11 mouse cellular contexts compared by ENCODE assay signal in the genomic region with DNA sequence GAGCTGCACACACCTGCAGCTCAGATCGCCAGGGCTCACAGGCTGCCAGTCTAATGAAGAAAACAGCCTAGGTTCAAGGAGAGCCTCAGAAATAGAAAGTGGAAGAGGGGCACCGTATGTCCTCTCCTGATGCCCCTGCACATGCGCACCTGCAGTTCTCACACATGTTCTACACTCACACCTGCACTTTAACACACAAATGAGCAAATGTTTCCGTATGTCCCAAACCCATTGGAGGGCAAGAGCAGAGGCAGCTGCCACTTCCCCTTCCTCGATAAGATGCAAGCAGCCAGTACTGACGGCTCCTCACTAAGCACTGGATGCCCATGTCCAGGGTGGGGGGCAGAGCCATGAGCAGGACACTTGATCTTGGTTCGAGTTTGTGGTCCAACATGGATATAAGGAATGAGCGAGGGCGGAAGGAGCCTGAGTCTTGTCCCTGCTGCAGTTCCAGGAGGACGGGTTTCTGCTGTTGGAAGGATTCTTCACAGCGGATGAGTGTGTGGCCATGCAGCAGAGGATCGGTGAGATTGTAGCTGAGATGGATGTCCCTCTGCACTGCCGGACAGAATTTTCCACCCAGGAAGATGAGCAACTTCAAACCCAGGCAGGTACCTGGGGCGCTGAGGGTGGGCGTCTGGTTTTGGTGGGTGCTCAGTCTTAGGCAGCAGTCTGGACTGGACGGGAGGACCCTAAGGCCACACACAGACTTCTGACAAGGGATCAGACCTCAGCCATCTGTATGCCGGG. TPM values are rescaled to one million over a fixed set of nuclear protein-coding genes. Genes with fewer than 3 reads are reported as not detected.
DNase-seq lines count a peak whose midpoint lies in the region; ATAC-seq lines count a peak whose summit lies in the region.
"Had no signal": no experiment of that assay in that cellular context is flagged by ENCODE, and none has a peak within 500 bp of the region (broad histone marks: within the 10 kb centered on the region; RNA-seq: fewer than 3 reads in every experiment).

No protein-coding gene starts in this region.

- no peaks in the 10 kb centered on the region; the same call in 1 of the 2 replicates for H3K27me3 ChIP-seq in hindbrain, embryonic 12.5 days
- no peaks in the 10 kb centered on the region for H3K27me3 ChIP-seq in hindbrain, embryonic 11.5 days (ENCODE audit: control insufficient read depth, insufficient read depth, low read length)
- H3K27me3 ChIP-seq in midbrain, embryonic 12.5 days, result no peaks in the 10 kb centered on the region
- no peaks in the 10 kb centered on the region for H3K27me3 ChIP-seq in midbrain, embryonic 16.5 days (ENCODE audit: control insufficient read depth, insufficient read depth, low read depth, low read length)
- no peaks in the 10 kb centered on the region for H3K27me3 ChIP-seq in heart, embryonic 15.5 days
- no peaks in the 10 kb centered on the region for H3K27me3 ChIP-seq in splenic B cell, adult 2 months (ENCODE audit: control insufficient read depth, insufficient read depth, low read length, poor library complexity, severe bottlenecking)
- no peaks in the 10 kb centered on the region for H3K27me3 ChIP-seq in midbrain, embryonic 14.5 days (ENCODE audit: control insufficient read depth, insufficient read depth, low read length)

- DNase-seq in hindbrain, embryonic 11.5 days (ENCODE audit: low spot score), result no peak
- DNase-seq in splenic B cell, adult 2 months (ENCODE audit: low read depth, low spot score), result peak; percentile 48
- no peak for DNase-seq in midbrain, embryonic 14.5 days
- DNase-seq in layer of hippocampus, postnatal 14 days (ENCODE audit: low spot score in 2 of 2), result no peak

- H3K36me3 ChIP-seq in hindbrain, embryonic 12.5 days, result peaks cover 10% of the 10 kb centered on the region
- no peaks in the 10 kb centered on the region for H3K36me3 ChIP-seq in hindbrain, embryonic 11.5 days (ENCODE audit: control insufficient read depth, insufficient read depth, low read length)
- H3K36me3 ChIP-seq in midbrain, embryonic 12.5 days, result peaks cover 8% of the 10 kb centered on the region
- H3K36me3 ChIP-seq in midbrain, embryonic 16.5 days (ENCODE audit: control insufficient read depth, insufficient read depth, low read length), result peaks cover 2% of the 10 kb centered on the region
- no peaks in the 10 kb centered on the region for H3K36me3 ChIP-seq in heart, embryonic 15.5 days
- no peaks in the 10 kb centered on the region for H3K36me3 ChIP-seq in splenic B cell, adult 2 months (ENCODE audit: control insufficient read depth, insufficient read depth, low read length, poor library complexity, severe bottlenecking)
- peaks cover 18% of the 10 kb centered on the region for H3K36me3 ChIP-seq in midbrain, embryonic 14.5 days (ENCODE audit: control insufficient read depth, insufficient read depth, low read length)

- no peak overlapping the region for H3K27ac ChIP-seq in hindbrain, embryonic 12.5 days
- H3K27ac ChIP-seq in hindbrain, embryonic 11.5 days (ENCODE audit: low read depth, low read length), result no peak overlapping the region
- 0 out of 2 replicates have a peak overlapping the region, but pooled peaks have one; percentile 8 for H3K27ac ChIP-seq in midbrain, embryonic 12.5 days (replicated peaks)
- no peak overlapping the region; the same call in 1 of the 2 replicates for H3K27ac ChIP-seq in midbrain, embryonic 16.5 days (ENCODE audit: low read length)
- peak overlapping the region; percentile 60 for H3K27ac ChIP-seq in heart, embryonic 15.5 days
- no peak overlapping the region for H3K27ac ChIP-seq in midbrain, embryonic 14.5 days (replicated peaks; ENCODE audit: low read depth, low read length)

- peaks cover 25% of the 10 kb centered on the region for H3K4me1 ChIP-seq in hindbrain, embryonic 12.5 days
- 0 out of 2 replicates have a peak, but pooled peaks cover 2% of the 10 kb centered on the region for H3K4me1 ChIP-seq in hindbrain, embryonic 11.5 days (replicated peaks; ENCODE audit: control insufficient read depth, insufficient read depth, low read length)
- H3K4me1 ChIP-seq in midbrain, embryonic 12.5 days, result peaks cover 23% of the 10 kb centered on the region
- 0 out of 2 replicates have a peak, but pooled peaks cover 2% of the 10 kb centered on the region for H3K4me1 ChIP-seq in midbrain, embryonic 16.5 days (ENCODE audit: control insufficient read depth, insufficient read depth, low read length)
- peaks cover 38% of the 10 kb centered on the region for H3K4me1 ChIP-seq in heart, embryonic 15.5 days (replicated peaks)
- H3K4me1 ChIP-seq in midbrain, embryonic 14.5 days (ENCODE audit: control insufficient read depth, insufficient read depth, low read length), result 0 out of 2 replicates have a peak, but pooled peaks cover 12% of the 10 kb centered on the region

- H3K9ac ChIP-seq in hindbrain, embryonic 12.5 days, result 0 out of 2 replicates have a peak overlapping the region, but pooled peaks have one; percentile 8
- no peak overlapping the region for H3K9ac ChIP-seq in hindbrain, embryonic 11.5 days (ENCODE audit: low read depth, low read length)
- H3K9ac ChIP-seq in midbrain, embryonic 12.5 days (replicated peaks), result no peak overlapping the region
- H3K9ac ChIP-seq in midbrain, embryonic 16.5 days (ENCODE audit: low read depth, low read length), result no peak overlapping the region
- no peak overlapping the region for H3K9ac ChIP-seq in heart, embryonic 15.5 days
- H3K9ac ChIP-seq in midbrain, embryonic 14.5 days (replicated peaks; ENCODE audit: low read length), result no peak overlapping the region

- H3K4me3 ChIP-seq in hindbrain, embryonic 12.5 days, result no peak overlapping the region
- H3K4me3 ChIP-seq in hindbrain, embryonic 11.5 days (ENCODE audit: low read depth, low read length), result no peak overlapping the region
- no peak overlapping the region for H3K4me3 ChIP-seq in midbrain, embryonic 12.5 days
- H3K4me3 ChIP-seq in midbrain, embryonic 16.5 days (ENCODE audit: low read depth, low read length), result no peak overlapping the region
- H3K4me3 ChIP-seq in heart, embryonic 15.5 days, result no peak overlapping the region
- no peak overlapping the region for H3K4me3 ChIP-seq in midbrain, embryonic 14.5 days (replicated peaks; ENCODE audit: low read depth, low read length)

- H3K9me3 ChIP-seq in hindbrain, embryonic 12.5 days (replicated peaks), result no peaks in the 10 kb centered on the region
- no peaks in the 10 kb centered on the region for H3K9me3 ChIP-seq in hindbrain, embryonic 11.5 days (ENCODE audit: control insufficient read depth, low read length)
- no peaks in the 10 kb centered on the region for H3K9me3 ChIP-seq in midbrain, embryonic 12.5 days
- no peaks in the 10 kb centered on the region for H3K9me3 ChIP-seq in midbrain, embryonic 16.5 days (replicated peaks; ENCODE audit: control insufficient read depth, low read length, poor library complexity, severe bottlenecking)
- H3K9me3 ChIP-seq in heart, embryonic 15.5 days (replicated peaks), result no peaks in the 10 kb centered on the region
- no peaks in the 10 kb centered on the region for H3K9me3 ChIP-seq in midbrain, embryonic 14.5 days (ENCODE audit: control insufficient read depth, low read length)

- 90% methylated on average over 17 of the region's 17 CpGs for WGBS in hindbrain, embryonic 12.5 days
- 90% methylated on average over 17 of the region's 17 CpGs for WGBS in hindbrain, embryonic 11.5 days
- 89% methylated on average over 17 of the region's 17 CpGs for WGBS in midbrain, embryonic 12.5 days
- WGBS in midbrain, embryonic 16.5 days, result 90% methylated on average over 17 of the region's 17 CpGs
- 78% methylated on average over 17 of the region's 17 CpGs for WGBS in heart, embryonic 15.5 days
- 92% methylated on average over 17 of the region's 17 CpGs for WGBS in midbrain, embryonic 14.5 days

- ATAC-seq in hindbrain, embryonic 12.5 days (ENCODE audit: low FRiP score), result no peak
- ATAC-seq in hindbrain, embryonic 11.5 days (ENCODE audit: low FRiP score), result no peak
- no peak for ATAC-seq in midbrain, embryonic 12.5 days (ENCODE audit: low FRiP score, low read depth)
- no peak for ATAC-seq in midbrain, embryonic 16.5 days
- ATAC-seq in heart, embryonic 15.5 days (replicated peaks; ENCODE audit: insufficient number of reproducible peaks, insufficient read depth, low FRiP score, low read depth), result no peak
- ATAC-seq in midbrain, embryonic 14.5 days (ENCODE audit: low FRiP score, low TSS enrichment), result no peak

- H3K4me2 ChIP-seq in hindbrain, embryonic 12.5 days (replicated peaks), result no peak overlapping the region
- no peak overlapping the region for H3K4me2 ChIP-seq in hindbrain, embryonic 11.5 days (replicated peaks; ENCODE audit: low read depth, low read length)
- no peak overlapping the region for H3K4me2 ChIP-seq in midbrain, embryonic 12.5 days (replicated peaks)
- H3K4me2 ChIP-seq in midbrain, embryonic 16.5 days (ENCODE audit: low read length), result no peak overlapping the region
- H3K4me2 ChIP-seq in heart, embryonic 15.5 days, result no peak overlapping the region
- no peak overlapping the region for H3K4me2 ChIP-seq in midbrain, embryonic 14.5 days (ENCODE audit: low read length)

RNA-seq across cellular contexts. Expression of gene Phyhd1, which starts 3.4 kb away (rescaled TPM):
- 5.0 and 5.6 TPM in 2 replicates for polyA plus RNA-seq in hindbrain, embryonic 12.5 days (2016; fragmentation: Nextera tagmentation; extraction: Ambion mirVana)
- polyA plus RNA-seq in hindbrain, embryonic 11.5 days (2014; fragmentation: Nextera tagmentation; extraction: Ambion mirVana), result 4.2 and 5.6 TPM in 2 replicates
- 4.4 and 7.1 TPM in 2 replicates for polyA plus RNA-seq in midbrain, embryonic 12.5 days (2016; fragmentation: Nextera tagmentation; extraction: Ambion mirVana)
- polyA plus RNA-seq in midbrain, embryonic 16.5 days (2015; fragmentation: Nextera tagmentation; extraction: Ambion mirVana), result 6.1 and 7.2 TPM in 2 replicates
- 8.4 and 10.1 TPM in 2 replicates for polyA plus RNA-seq in heart, embryonic 15.5 days (2015; fragmentation: Nextera tagmentation; extraction: Ambion mirVana)
- 4.9 and 6.0 TPM in 2 replicates for polyA plus RNA-seq in midbrain, embryonic 14.5 days (2014; fragmentation: Nextera tagmentation; extraction: Ambion mirVana)
- total RNA-seq in layer of hippocampus, postnatal 14 days (2021), result 10 to 100 TPM; 23.1 to 24.0 TPM

RNA-seq across cellular contexts. Expression of gene Gm28038, which starts 11.4 kb away (rescaled TPM):
- polyA plus RNA-seq in hindbrain, embryonic 12.5 days (2016; fragmentation: Nextera tagmentation; extraction: Ambion mirVana), result not detected in 2 replicates
- polyA plus RNA-seq in hindbrain, embryonic 11.5 days (2014; fragmentation: Nextera tagmentation; extraction: Ambion mirVana), result not detected in 2 replicates
- not detected in 2 replicates for polyA plus RNA-seq in midbrain, embryonic 12.5 days (2016; fragmentation: Nextera tagmentation; extraction: Ambion mirVana)
- not detected in 2 replicates for polyA plus RNA-seq in midbrain, embryonic 16.5 days (2015; fragmentation: Nextera tagmentation; extraction: Ambion mirVana)
- polyA plus RNA-seq in heart, embryonic 15.5 days (2015; fragmentation: Nextera tagmentation; extraction: Ambion mirVana), result not detected in 2 replicates
- polyA plus RNA-seq in midbrain, embryonic 14.5 days (2014; fragmentation: Nextera tagmentation; extraction: Ambion mirVana), result not detected in 2 replicates
- not detected for total RNA-seq in layer of hippocampus, postnatal 14 days (2021)
- total RNA-seq: adrenal gland, postnatal 10 days; neutrophil, adult 5-6 weeks had no signal
- polyA plus RNA-seq: testis, adult 2 months had no signal

RNA-seq across cellular contexts. Expression of gene Dolk, which starts 16.7 kb away (rescaled TPM):
- 25.5 and 26.2 TPM in 2 replicates for polyA plus RNA-seq in hindbrain, embryonic 12.5 days (2016; fragmentation: Nextera tagmentation; extraction: Ambion mirVana)
- 24.0 and 24.1 TPM in 2 replicates for polyA plus RNA-seq in hindbrain, embryonic 11.5 days (2014; fragmentation: Nextera tagmentation; extraction: Ambion mirVana)
- polyA plus RNA-seq in midbrain, embryonic 12.5 days (2016; fragmentation: Nextera tagmentation; extraction: Ambion mirVana), result 25.5 and 28.2 TPM in 2 replicates
- 38.0 and 40.9 TPM in 2 replicates for polyA plus RNA-seq in midbrain, embryonic 16.5 days (2015; fragmentation: Nextera tagmentation; extraction: Ambion mirVana)
- 26.9 and 32.0 TPM in 2 replicates for polyA plus RNA-seq in heart, embryonic 15.5 days (2015; fragmentation: Nextera tagmentation; extraction: Ambion mirVana)
- 32.2 and 32.7 TPM in 2 replicates for polyA plus RNA-seq in midbrain, embryonic 14.5 days (2014; fragmentation: Nextera tagmentation; extraction: Ambion mirVana)
- total RNA-seq in layer of hippocampus, postnatal 14 days (2021), result 10 to 100 TPM; 24.4 TPM

RNA-seq across cellular contexts. Expression of gene Nup188, which starts 16.8 kb away (rescaled TPM):
- polyA plus RNA-seq in hindbrain, embryonic 12.5 days (2016; fragmentation: Nextera tagmentation; extraction: Ambion mirVana), result 33.9 and 36.6 TPM in 2 replicates
- 44.5 and 49.9 TPM in 2 replicates for polyA plus RNA-seq in hindbrain, embryonic 11.5 days (2014; fragmentation: Nextera tagmentation; extraction: Ambion mirVana)
- 34.3 and 37.7 TPM in 2 replicates for polyA plus RNA-seq in midbrain, embryonic 12.5 days (2016; fragmentation: Nextera tagmentation; extraction: Ambion mirVana)
- polyA plus RNA-seq in midbrain, embryonic 16.5 days (2015; fragmentation: Nextera tagmentation; extraction: Ambion mirVana), result 18.9 and 19.6 TPM in 2 replicates
- polyA plus RNA-seq in heart, embryonic 15.5 days (2015; fragmentation: Nextera tagmentation; extraction: Ambion mirVana), result 15.8 and 23.4 TPM in 2 replicates
- 20.5 and 26.0 TPM in 2 replicates for polyA plus RNA-seq in midbrain, embryonic 14.5 days (2014; fragmentation: Nextera tagmentation; extraction: Ambion mirVana)
- 10 to 100 TPM; 19.4 to 20.5 TPM for total RNA-seq in layer of hippocampus, postnatal 14 days (2021)

RNA-seq across cellular contexts. Expression of gene Gm28035, which starts 29.0 kb away (rescaled TPM):
- polyA plus RNA-seq in hindbrain, embryonic 12.5 days (2016; fragmentation: Nextera tagmentation; extraction: Ambion mirVana), result 0.30 and 0.36 TPM in 2 replicates
- 0.06 and 0.07 TPM in 2 replicates for polyA plus RNA-seq in hindbrain, embryonic 11.5 days (2014; fragmentation: Nextera tagmentation; extraction: Ambion mirVana)
- polyA plus RNA-seq in midbrain, embryonic 12.5 days (2016; fragmentation: Nextera tagmentation; extraction: Ambion mirVana), result 0.39 and 0.51 TPM in 2 replicates
- 0.26 and 0.27 TPM in 2 replicates for polyA plus RNA-seq in midbrain, embryonic 16.5 days (2015; fragmentation: Nextera tagmentation; extraction: Ambion mirVana)
- polyA plus RNA-seq in heart, embryonic 15.5 days (2015; fragmentation: Nextera tagmentation; extraction: Ambion mirVana), result 0.33 and 0.38 TPM in 2 replicates
- 0.25 TPM in 1 of 2 replicates, not detected in the other for polyA plus RNA-seq in midbrain, embryonic 14.5 days (2014; fragmentation: Nextera tagmentation; extraction: Ambion mirVana)
- 1 to 10 TPM; 6.7 to 7.3 TPM for total RNA-seq in layer of hippocampus, postnatal 14 days (2021)

Comparison
In these comparisons a context has a peak if more than half of its experiments do, and no peak if none do; other contexts are left out.
1. H3K27ac ChIP-seq: peak in midbrain, embryonic 12.5 days (single experiment) and heart, embryonic 15.5 days (single experiment); none in hindbrain, embryonic 12.5 days (single experiment), hindbrain, embryonic 11.5 days (single experiment), midbrain, embryonic 16.5 days (single experiment) and midbrain, embryonic 14.5 days (single experiment).